Mouse (Mus musculus): ENCODE measurements around the gene Fbxl17. TPM values are rescaled to one million over a fixed set of nuclear protein-coding genes. Genes with fewer than 3 reads are reported as not detected.

Gene Fbxl17
- polyA plus RNA-seq, 1 experiment = 27.5 TPM

DNA sequence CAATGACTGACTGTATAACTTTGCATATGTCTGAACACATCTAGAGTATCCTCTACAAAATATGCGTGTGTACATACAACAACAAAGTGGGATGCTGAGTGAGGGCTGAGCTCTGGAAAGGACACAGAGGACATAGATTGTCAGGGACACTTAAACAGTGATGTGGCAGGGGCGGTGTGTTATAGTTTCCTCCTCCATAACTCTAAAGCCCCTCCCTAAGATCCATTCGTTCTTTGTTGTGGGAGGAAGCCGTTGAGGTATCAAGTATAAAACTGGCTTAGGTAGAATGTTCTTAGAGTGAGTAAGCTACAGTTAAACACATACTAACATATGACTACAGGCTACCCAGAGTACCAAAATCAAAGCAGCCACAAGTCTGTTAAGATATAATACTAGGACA, 94.3 kb downstream of the Fbxl17 start:
- Histone ChIP-seq H3K4me1 (ENCODE audit: control insufficient read depth, insufficient read depth, low read length) (no peaks in the 10 kb centered on the region; the same call in 1 of the 2 replicates), H3K27ac (ENCODE audit: insufficient read depth, low read length) (no peak overlapping the region), H3K4me3 (ENCODE audit: insufficient read depth, low read length) (no peak overlapping the region)
- TF ChIP-seq CTCF (IDR thresholded peaks at IDR 0.05; ENCODE audit: borderline replicate concordance, insufficient read depth, low read length) = no peak
- TF ChIP-seq POLR2A (IDR thresholded peaks at IDR 0.05; ENCODE audit: low read depth, low read length) = no peak

DNA sequence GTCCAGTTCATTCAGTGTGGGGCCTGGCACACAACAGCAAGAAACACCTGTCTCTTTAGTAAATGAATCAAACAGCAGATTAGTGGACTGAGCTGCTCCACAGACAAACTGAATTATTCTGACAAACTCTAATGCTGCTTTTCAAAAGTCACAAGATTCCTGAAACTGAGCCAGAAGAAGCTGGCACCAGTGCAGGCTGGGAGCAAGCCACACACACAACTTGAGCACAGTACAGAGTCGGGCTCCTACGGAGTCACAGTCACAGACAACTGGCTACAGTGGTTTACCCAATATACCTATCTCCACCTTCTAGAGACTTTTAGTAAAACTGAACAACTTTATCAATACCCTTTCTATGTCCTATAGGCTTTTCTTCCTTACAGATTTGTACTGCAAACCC, 94.8 kb downstream of the Fbxl17 start:
- Histone ChIP-seq H3K4me3 (ENCODE audit: insufficient read depth, low read length) (no peak overlapping the region), H3K4me1 (ENCODE audit: control insufficient read depth, insufficient read depth, low read length) (no peaks in the 10 kb centered on the region; the same call in 1 of the 2 replicates), H3K27ac (ENCODE audit: insufficient read depth, low read length) (no peak overlapping the region)
- TF ChIP-seq POLR2A (IDR thresholded peaks at IDR 0.05; ENCODE audit: low read depth, low read length) (no peak), CTCF (IDR thresholded peaks at IDR 0.05; ENCODE audit: borderline replicate concordance, insufficient read depth, low read length) (no peak)

DNA sequence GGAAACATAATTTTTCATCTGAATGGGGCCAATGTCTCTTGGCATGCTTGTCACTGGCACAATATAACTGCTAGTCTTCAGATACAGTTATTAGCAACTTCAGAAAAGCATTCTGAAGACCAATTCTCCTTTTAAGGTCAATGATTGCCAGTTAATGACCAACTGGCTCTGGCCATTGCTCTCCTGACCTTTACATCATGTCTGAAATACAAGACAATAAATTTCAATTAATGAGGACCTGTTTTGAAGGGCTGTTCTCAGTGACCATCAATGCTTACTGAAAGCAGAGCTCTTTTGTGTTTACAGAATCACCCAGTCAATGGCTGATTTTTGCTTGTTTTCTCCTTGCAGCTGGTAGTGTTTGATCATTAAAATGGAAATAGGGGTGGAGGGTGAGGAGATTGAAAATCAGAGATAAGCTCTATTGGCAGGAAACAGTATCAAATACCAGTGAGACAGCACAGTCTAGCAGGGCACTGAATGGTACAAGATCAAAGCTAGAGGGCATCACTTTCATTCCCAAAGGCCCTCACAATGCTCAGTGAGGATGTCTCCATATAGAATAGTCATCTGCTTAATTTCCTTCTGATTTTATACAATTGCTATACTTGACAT, 95.9 kb downstream of the Fbxl17 start:
- TF ChIP-seq POLR2A (IDR thresholded peaks at IDR 0.05; ENCODE audit: low read depth, low read length) (no peak), CTCF (IDR thresholded peaks at IDR 0.05; ENCODE audit: borderline replicate concordance, insufficient read depth, low read length) (no peak)
- no peaks in the 10 kb centered on the region; the same call in 1 of the 2 replicates for H3K4me1 ChIP-seq (ENCODE audit: control insufficient read depth, insufficient read depth, low read length)
- H3K27ac ChIP-seq (ENCODE audit: insufficient read depth, low read length) = no peak overlapping the region
- H3K4me3 ChIP-seq (ENCODE audit: insufficient read depth, low read length) = no peak overlapping the region

DNA sequence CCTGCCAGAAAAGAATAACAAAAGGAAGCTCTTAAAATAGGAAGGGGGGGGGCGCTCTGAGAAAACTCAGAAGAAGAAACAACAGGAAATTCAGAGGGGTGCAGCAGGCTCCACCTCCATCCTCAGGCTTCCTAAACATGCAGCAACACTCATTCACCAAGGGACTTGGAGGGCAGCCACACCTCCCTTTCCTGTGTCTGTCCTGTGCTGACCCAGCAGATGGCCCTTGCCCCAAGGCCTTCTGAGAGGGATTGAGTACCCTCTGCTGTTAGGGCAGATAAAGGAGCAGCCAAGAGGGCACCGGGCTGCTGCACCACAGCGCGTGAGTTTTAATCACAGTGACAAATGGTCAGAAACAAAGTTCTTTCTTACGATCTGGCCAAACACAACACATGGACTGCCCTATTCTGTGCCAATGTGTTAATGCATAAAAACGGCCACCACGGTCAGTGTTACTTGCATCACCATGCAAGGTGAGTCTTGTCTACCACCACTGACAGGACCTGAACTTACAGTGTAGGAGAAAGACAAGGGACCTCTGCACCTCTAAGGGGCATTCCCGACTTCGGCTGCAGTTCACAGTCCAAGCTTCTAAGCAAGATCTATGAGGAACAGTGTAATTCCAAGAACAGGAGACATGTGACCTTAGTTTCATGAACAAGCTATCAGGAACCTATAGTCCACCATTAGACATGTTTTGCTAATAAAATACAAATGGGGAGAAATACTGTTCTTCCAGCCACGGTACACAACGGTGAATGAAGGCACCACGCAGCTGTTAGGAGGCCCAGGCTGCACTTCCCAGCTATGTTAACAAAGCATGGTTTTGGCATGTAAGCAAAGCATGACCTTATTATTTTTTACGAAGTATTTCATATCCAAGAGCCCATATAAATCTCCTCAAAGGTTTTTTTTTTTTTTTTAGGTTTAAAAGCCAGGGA, 96.8 kb downstream of the Fbxl17 start:
- TF ChIP-seq POLR2A (IDR thresholded peaks at IDR 0.05; ENCODE audit: low read depth, low read length) = no peak
- TF ChIP-seq CTCF (IDR thresholded peaks at IDR 0.05; ENCODE audit: borderline replicate concordance, insufficient read depth, low read length) = no peak
- Histone ChIP-seq H3K27ac (ENCODE audit: insufficient read depth, low read length) (no peak overlapping the region), H3K4me3 (ENCODE audit: insufficient read depth, low read length) (no peak overlapping the region), H3K4me1 (ENCODE audit: control insufficient read depth, insufficient read depth, low read length) (no peaks in the 10 kb centered on the region; the same call in 1 of the 2 replicates)

DNA sequence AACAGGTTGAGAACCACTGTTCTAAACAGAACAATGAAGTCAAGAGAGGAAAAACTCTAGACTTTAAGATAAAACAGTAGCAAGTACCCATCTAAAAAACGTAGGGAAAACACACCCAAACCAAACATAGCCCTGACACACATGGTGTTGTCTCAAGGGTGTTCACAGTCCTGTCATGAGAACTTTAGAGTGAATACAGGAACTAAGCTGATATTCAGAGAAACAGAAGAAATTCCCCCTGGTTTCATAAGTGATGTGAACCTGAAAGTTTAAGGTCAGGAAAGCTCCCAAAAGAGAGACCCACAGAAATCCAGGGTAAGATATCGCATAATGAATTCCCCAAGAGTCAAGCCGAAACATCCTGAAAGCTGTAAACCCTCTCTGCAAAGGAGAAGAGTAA, 97.6 kb downstream of the Fbxl17 start:
- no peak for TF ChIP-seq POLR2A (IDR thresholded peaks at IDR 0.05; ENCODE audit: low read depth, low read length)
- TF ChIP-seq CTCF (IDR thresholded peaks at IDR 0.05; ENCODE audit: borderline replicate concordance, insufficient read depth, low read length) = no peak
- H3K4me1 ChIP-seq (ENCODE audit: control insufficient read depth, insufficient read depth, low read length) = no peaks in the 10 kb centered on the region; the same call in 1 of the 2 replicates
- H3K27ac ChIP-seq (ENCODE audit: insufficient read depth, low read length) = no peak overlapping the region
- H3K4me3 ChIP-seq (ENCODE audit: insufficient read depth, low read length) = no peak overlapping the region

DNA sequence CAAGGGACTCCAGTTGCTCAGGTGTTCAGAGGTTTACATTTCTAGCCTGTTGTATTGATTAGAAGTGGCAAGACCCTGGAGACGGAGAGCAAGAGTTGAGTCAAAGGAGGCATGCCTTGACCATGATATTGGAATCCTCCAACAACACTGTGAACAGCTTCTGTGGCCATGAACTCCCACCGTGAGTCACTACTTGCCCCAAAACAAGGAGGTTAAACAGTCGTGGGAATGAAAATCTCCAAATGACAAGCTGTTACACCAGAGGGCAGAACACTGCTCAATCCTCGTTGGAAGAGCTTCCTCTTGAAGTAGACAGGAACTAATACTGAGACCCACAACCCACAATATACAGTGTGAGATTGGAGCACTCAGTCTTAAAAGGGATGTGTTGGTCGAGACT, 99.2 kb downstream of the Fbxl17 start:
- no peaks in the 10 kb centered on the region; the same call in 1 of the 2 replicates for H3K4me1 ChIP-seq (ENCODE audit: control insufficient read depth, insufficient read depth, low read length)
- no peak overlapping the region for H3K27ac ChIP-seq (ENCODE audit: insufficient read depth, low read length)
- TF ChIP-seq CTCF (IDR thresholded peaks at IDR 0.05; ENCODE audit: borderline replicate concordance, insufficient read depth, low read length) = no peak
- TF ChIP-seq POLR2A (IDR thresholded peaks at IDR 0.05; ENCODE audit: low read depth, low read length) = no peak
- H3K4me3 ChIP-seq (ENCODE audit: insufficient read depth, low read length) = no peak overlapping the region

DNA sequence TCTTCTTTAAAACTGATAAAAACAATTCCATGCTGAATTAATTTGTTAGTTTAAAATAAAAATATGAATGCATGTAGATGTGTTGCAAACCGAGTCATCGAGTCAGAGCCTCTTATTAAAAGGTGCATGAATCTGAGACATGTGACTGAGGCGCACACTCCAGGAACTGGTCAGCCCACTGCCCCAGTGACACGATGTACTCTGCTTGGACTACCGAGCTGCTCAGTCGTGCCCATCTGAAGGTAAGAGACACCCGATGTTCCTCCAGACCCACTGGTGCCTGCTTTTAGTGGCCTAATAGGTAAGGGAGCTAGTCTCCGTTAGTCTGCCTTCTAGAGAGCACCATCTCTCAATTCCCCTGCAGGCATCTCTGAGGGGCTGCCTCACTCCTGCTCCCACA, 100.0 kb downstream of the Fbxl17 start:
- Histone ChIP-seq H3K4me1 (ENCODE audit: control insufficient read depth, insufficient read depth, low read length) (no peaks in the 10 kb centered on the region), H3K4me3 (ENCODE audit: insufficient read depth, low read length) (no peak overlapping the region), H3K27ac (ENCODE audit: insufficient read depth, low read length) (no peak overlapping the region)
- TF ChIP-seq CTCF (IDR thresholded peaks at IDR 0.05; ENCODE audit: borderline replicate concordance, insufficient read depth, low read length) (no peak), POLR2A (IDR thresholded peaks at IDR 0.05; ENCODE audit: low read depth, low read length) (no peak)

DNA sequence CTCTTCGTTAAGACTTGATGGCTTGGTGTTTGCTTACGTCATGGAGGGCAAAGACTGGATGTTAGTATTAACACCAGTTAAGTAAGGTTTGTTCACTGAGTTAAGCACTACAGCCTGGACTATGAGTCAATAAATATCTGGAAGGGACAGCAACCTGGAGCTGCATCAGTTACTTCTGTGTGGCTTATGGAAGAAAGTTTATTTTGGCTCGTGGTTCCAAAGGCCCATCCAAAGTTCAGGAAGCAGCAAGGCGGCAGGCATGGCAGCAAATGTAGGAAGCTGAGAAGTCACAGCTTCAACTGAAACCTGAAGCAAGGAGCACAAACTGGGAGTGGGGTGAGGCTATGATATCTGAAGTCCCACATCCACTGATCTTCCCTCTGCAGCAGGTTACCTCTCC, 108.3 kb downstream of the Fbxl17 start:
- Histone ChIP-seq H3K4me3 (ENCODE audit: insufficient read depth, low read length) (no peak overlapping the region), H3K27ac (ENCODE audit: insufficient read depth, low read length) (no peak overlapping the region), H3K4me1 (ENCODE audit: control insufficient read depth, insufficient read depth, low read length) (0 out of 2 replicates have a peak, but pooled peaks cover 2% of the 10 kb centered on the region)
- no peak for TF ChIP-seq POLR2A (IDR thresholded peaks at IDR 0.05; ENCODE audit: low read depth, low read length)
- TF ChIP-seq CTCF (IDR thresholded peaks at IDR 0.05; ENCODE audit: borderline replicate concordance, insufficient read depth, low read length) = no peak

DNA sequence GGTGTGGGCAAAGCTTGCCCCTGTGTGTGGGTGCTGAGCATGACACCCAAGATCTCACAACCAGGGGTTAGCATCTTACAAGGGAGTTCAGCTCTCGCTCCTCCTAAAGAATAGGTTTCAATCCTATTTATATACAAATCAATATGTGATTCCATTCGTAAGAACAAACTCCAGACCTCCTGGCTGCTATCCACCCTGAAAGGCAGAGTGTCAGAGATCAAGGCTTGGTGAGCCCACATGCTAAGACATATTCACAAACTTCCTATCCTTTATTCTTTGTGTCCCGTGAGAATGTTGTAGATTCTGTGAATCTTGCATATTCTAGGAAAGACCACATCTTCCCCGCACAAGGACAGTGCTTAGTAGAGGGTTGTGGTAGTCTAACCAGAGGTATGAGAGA, 108.9 kb downstream of the Fbxl17 start:
- no peak overlapping the region for H3K4me3 ChIP-seq (ENCODE audit: insufficient read depth, low read length)
- TF ChIP-seq CTCF (IDR thresholded peaks at IDR 0.05; ENCODE audit: borderline replicate concordance, insufficient read depth, low read length) (no peak), POLR2A (IDR thresholded peaks at IDR 0.05; ENCODE audit: low read depth, low read length) (no peak)
- H3K4me1 ChIP-seq (ENCODE audit: control insufficient read depth, insufficient read depth, low read length) = 0 out of 2 replicates have a peak, but pooled peaks cover 2% of the 10 kb centered on the region
- no peak overlapping the region for H3K27ac ChIP-seq (ENCODE audit: insufficient read depth, low read length)

DNA sequence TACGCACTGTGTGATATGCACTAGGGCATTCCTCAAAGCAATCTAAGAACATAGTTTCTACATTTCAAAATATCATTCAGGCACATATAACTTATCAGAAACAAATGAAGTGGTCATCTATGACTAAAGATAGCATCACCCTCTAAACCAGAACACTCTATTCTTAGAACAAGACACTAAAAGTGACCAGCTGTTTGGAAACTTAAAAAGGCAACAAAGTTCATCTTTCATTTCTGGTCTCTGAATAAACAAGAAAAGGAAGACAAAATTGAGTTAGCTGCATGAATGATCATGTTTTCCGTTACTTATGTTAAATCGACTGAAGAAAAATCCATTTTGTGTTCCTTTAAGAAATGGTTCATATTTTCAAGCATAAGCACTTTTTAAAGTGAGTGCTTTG, 128.8 kb downstream of the Fbxl17 start:
- H3K4me3 ChIP-seq (ENCODE audit: insufficient read depth, low read length) = no peak overlapping the region
- no peaks in the 10 kb centered on the region; the same call in none of the 2 replicates for H3K4me1 ChIP-seq (ENCODE audit: control insufficient read depth, insufficient read depth, low read length)
- no peak overlapping the region for H3K27ac ChIP-seq (ENCODE audit: insufficient read depth, low read length)
- no peak for TF ChIP-seq CTCF (IDR thresholded peaks at IDR 0.05; ENCODE audit: borderline replicate concordance, insufficient read depth, low read length)
- TF ChIP-seq POLR2A (IDR thresholded peaks at IDR 0.05; ENCODE audit: low read depth, low read length) = no peak

Measured in embryonic fibroblast, embryonic 13.5 days (primary cell).